Mouse (Mus musculus) C2C12 (cell line): ENCODE results near the gene Zfp292. TPM values are rescaled to one million over a fixed set of nuclear protein-coding genes. Genes with fewer than 3 reads are reported as not detected.

Experiments
- H3K27me3 ChIP-seq: one replicate; pipeline ENCODE4 v1.6.1; 2011; ENCODE audit not compliant: control insufficient read depth, insufficient read depth, insufficient read length
- H3K36me3 ChIP-seq: one replicate; pipeline ENCODE4 v1.6.1; 2011; ENCODE audit not compliant: control insufficient read depth, insufficient read depth
- H3K4me3 ChIP-seq: one replicate; pipeline ENCODE4 v1.5.1; 2011; ENCODE audit warnings: mild to moderate bottlenecking, control low read depth; ENCODE audit not compliant: poor library complexity, insufficient read depth, severe bottlenecking
- H3K79me2 ChIP-seq: one replicate; pipeline ENCODE4 v1.6.1; 2011; ENCODE audit not compliant: control insufficient read depth, insufficient read depth
- H3K79me3 ChIP-seq: one replicate; pipeline ENCODE4 v1.6.1; 2011; ENCODE audit warnings: low read depth, control low read depth
- H3ac ChIP-seq: one replicate; pipeline ENCODE3; 2011; ENCODE audit warnings: low read depth; ENCODE audit not compliant: control insufficient read depth, insufficient read length
- CEBPB ChIP-seq: IDR thresholded peaks from one replicate; pipeline ENCODE4 v1.6.1; 2011; ENCODE audit warnings: low read depth, mild to moderate bottlenecking, control low read depth, moderate library complexity
- CTCF ChIP-seq: IDR thresholded peaks from one replicate; pipeline ENCODE4 v1.5.1; 2011; ENCODE audit not compliant: control insufficient read depth, insufficient read depth, insufficient read length
- FOSL1 ChIP-seq: IDR thresholded peaks from one replicate; pipeline ENCODE4 v1.8.0; 2011; ENCODE audit warnings: mild to moderate bottlenecking, low read length; ENCODE audit not compliant: poor library complexity, insufficient read depth, severe bottlenecking
- MAX ChIP-seq: IDR thresholded peaks from one replicate; pipeline ENCODE4 v1.6.1; 2011; ENCODE audit warnings: mild to moderate bottlenecking, control low read depth
- MYOD1 ChIP-seq: IDR thresholded peaks from one replicate; pipeline ENCODE4 v1.6.1; 2011; ENCODE audit warnings: low read depth; ENCODE audit not compliant: control insufficient read depth, insufficient read length
- MYOG ChIP-seq: IDR thresholded peaks from one replicate; pipeline ENCODE4 v1.6.1; 2011; ENCODE audit not compliant: control insufficient read depth, insufficient read length; ENCODE audit errors: extremely low read depth
- USF1 ChIP-seq: IDR thresholded peaks from one replicate; pipeline ENCODE4 v1.6.1; 2011; ENCODE audit warnings: low read depth, mild to moderate bottlenecking, control low read depth, moderate library complexity
- polyA plus RNA-seq: library from polyadenylated mRNA; unstranded; fragments of >200 nt; fragmentation: generic; extraction: Trizol; gene quantifications from one replicate; pipeline ENCODE4 v1.2.1, GENCODE M21; 2012; ENCODE audit warnings: missing spikeins

The Zfp292 gene
- polyA plus RNA-seq, 1 experiment = 1.7 TPM

DNA sequence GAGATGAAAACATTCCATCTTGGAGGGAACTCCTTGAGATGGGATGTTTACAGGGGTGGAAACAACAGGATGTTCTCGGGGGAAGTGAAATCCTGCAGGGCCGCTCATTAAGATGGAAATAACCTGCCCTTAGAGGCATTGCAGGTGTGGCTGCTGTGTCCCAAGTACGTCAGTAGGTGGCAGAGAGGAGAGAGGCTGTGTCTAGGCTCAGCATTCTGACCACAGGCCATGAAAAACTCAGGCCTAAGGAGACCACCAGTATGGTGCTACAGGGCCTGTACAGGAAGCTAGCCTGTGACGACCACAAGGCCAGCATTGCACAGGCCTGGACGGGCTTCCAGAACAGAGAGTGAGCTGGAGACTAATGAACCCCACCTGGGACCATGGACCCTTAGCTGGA lies 97.9 kb downstream of the Zfp292 start:
- no peaks in the 10 kb centered on the region for H3K79me3 ChIP-seq
- TF ChIP-seq FOSL1 = no peak
- no peak for TF ChIP-seq MAX
- TF ChIP-seq USF1 = no peak
- TF ChIP-seq CEBPB = no peak
- TF ChIP-seq CTCF = no peak
- no peak for TF ChIP-seq MYOG
- no peak for TF ChIP-seq MYOD1

GRCm38 (mm10) chr4:34782730-34783129 lies 100.0 kb downstream of the Zfp292 start:
- no peaks in the 10 kb centered on the region for H3K79me2 ChIP-seq
- TF ChIP-seq FOSL1 (no peak), CTCF (peak; percentile 23), MYOG (no peak)

More for the DNA sequence above, 97.9 kb downstream of the Zfp292 start:
- no peak overlapping the region for H3K4me3 ChIP-seq
- no peaks in the 10 kb centered on the region for H3K36me3 ChIP-seq
- no peaks in the 10 kb centered on the region for H3K79me2 ChIP-seq
- H3K27me3 ChIP-seq = no peaks in the 10 kb centered on the region
- H3ac ChIP-seq = no peak overlapping the region

DNA sequence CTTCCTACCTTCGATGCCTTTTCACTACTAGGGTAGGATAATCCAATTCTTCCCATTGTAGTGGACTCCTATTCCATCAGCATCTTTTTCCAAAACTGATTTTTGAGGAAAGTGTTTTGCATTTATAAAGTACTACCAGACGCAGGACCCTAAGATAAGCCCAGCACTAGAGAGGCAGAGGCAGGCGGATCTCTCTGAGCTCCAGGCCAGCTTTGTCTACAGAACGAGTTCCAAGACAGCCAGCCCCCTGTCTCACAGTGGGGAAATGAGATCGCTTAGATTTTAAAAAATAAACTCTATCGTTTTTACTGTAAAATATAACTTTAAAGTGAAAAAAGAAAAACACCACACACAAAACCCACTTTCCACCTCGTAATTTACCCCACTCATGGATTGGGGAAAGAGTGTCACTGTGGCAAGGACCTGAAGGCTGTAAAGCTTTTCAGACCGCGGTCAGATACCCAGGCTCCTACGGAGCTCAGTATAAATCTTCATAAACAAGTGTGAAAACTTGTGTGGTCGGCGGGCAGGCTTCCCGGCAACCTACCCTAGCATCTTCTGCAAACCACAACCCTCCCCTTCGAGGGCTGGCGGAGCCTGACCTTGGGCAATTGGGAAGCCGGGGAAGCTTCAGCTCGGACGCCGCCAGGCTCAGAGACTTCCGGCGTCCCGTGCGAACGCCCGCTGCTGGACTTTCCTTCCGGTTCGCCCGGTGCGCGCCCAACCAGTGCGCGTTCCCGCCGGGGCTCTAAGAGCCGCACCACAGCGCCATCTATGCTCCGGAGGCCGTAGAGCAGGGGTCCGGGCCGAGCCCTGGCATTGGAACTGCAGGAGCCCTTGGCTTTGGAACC lies 104.9 kb downstream of the Zfp292 start, which contains the start of gene Smim8:
Smim8 (minus strand) TSS at position 747 of the 851 bp plus-strand sequence.
- no peaks in the 10 kb centered on the region for H3K36me3 ChIP-seq
- peak within 1 kb of the TSS; percentile 50 for H3K4me3 ChIP-seq
- TF ChIP-seq FOSL1 (no peak), CTCF (peak; percentile 68)
- no peaks in the 10 kb centered on the region for H3K79me3 ChIP-seq
- no peaks in the 10 kb centered on the region for H3K79me2 ChIP-seq
- H3K27me3 ChIP-seq = no peaks in the 10 kb centered on the region
- H3ac ChIP-seq = peak within 1 kb of the TSS; percentile 58

More at GRCm38 (mm10) chr4:34782730-34783129, 100.0 kb downstream of the Zfp292 start:
- H3K79me3 ChIP-seq = no peaks in the 10 kb centered on the region
- no peak overlapping the region for H3ac ChIP-seq
- H3K4me3 ChIP-seq = no peak overlapping the region
- no peaks in the 10 kb centered on the region for H3K27me3 ChIP-seq
- no peaks in the 10 kb centered on the region for H3K36me3 ChIP-seq

GRCm38 (mm10) chr4:34771652-34772371 lies 110.9 kb downstream of the Zfp292 start:
- H3K36me3 ChIP-seq = no peaks in the 10 kb centered on the region
- H3K79me2 ChIP-seq = no peaks in the 10 kb centered on the region
- H3ac ChIP-seq = no peak overlapping the region
- H3K4me3 ChIP-seq = no peak overlapping the region
- TF ChIP-seq CEBPB (no peak), MAX (no peak), MYOD1 (no peak), FOSL1 (no peak), USF1 (no peak), MYOG (no peak), CTCF (no peak)
- H3K79me3 ChIP-seq = no peaks in the 10 kb centered on the region
- no peaks in the 10 kb centered on the region for H3K27me3 ChIP-seq

- no peaks in the 10 kb centered on the region for H3K79me2 ChIP-seq
- H3K4me3 ChIP-seq = no peak within 1 kb of the TSS
- TF ChIP-seq USF1 = no peak
- no peak for TF ChIP-seq FOSL1
- TF ChIP-seq MYOD1 = no peak
- no peak for TF ChIP-seq CTCF
- no peak for TF ChIP-seq CEBPB
- no peak for TF ChIP-seq MAX
- TF ChIP-seq MYOG = no peak
- H3ac ChIP-seq = no peak within 1 kb of the TSS
- H3K79me3 ChIP-seq = no peaks in the 10 kb centered on the region
- H3K27me3 ChIP-seq = no peaks in the 10 kb centered on the region
- H3K36me3 ChIP-seq = no peaks in the 10 kb centered on the region
Measured at GRCm38 (mm10) chr4:34756163-34756562, 126.6 kb downstream of the Zfp292 start, which contains the start of gene Gm136. Gm136 (minus strand) TSS chr4:34756263.

Other genes starting within 250 kb of the Zfp292 start
- gene Slc35a1, start 195.5 kb downstream of the Zfp292 start, polyA plus RNA-seq = 18.4 TPM
- gene Cfap206, start 152.8 kb downstream of the Zfp292 start, polyA plus RNA-seq = 0.04 TPM
- gene Gm136, start 126.7 kb downstream of the Zfp292 start, polyA plus RNA-seq = not detected
- gene Smim8, start 104.5 kb downstream of the Zfp292 start, polyA plus RNA-seq = 11.1 TPM
- gene Cga, start 10.8 kb upstream of the Zfp292 start, polyA plus RNA-seq = not detected